Mouse (Mus musculus) megakaryocyte, embryonic 14.5 days (primary cell): ENCODE data around the gene Antxr2. TPM values are rescaled to one million over a fixed set of nuclear protein-coding genes. Genes with fewer than 3 reads are reported as not detected.

Experiments used
- H3K27me3 ChIP-seq: replicated peaks from 2 replicates; pipeline ENCODE3; 2012; ENCODE audit warnings: inconsistent platforms
- H3K36me3 ChIP-seq: replicated peaks from 2 replicates; pipeline ENCODE3; 2012; ENCODE audit warnings: low read length, inconsistent platforms, mixed read lengths
- H3K4me1 ChIP-seq: 2 replicates; pipeline ENCODE4 v1.6.1; 2012; ENCODE audit warnings: inconsistent platforms
- H3K4me3 ChIP-seq: replicated peaks from 2 replicates; pipeline ENCODE3; 2012; ENCODE audit warnings: moderate library complexity, mild to moderate bottlenecking, inconsistent platforms
- H3K9me3 ChIP-seq: 2 replicates; pipeline ENCODE4 v1.6.1; 2012; ENCODE audit warnings: inconsistent platforms
- FLI1 ChIP-seq: IDR thresholded peaks from 2 replicates; pipeline ENCODE4 v1.6.1; 2012; ENCODE audit warnings: low read length, inconsistent platforms, mixed read lengths
- GATA1 ChIP-seq: IDR thresholded peaks from 3 replicates; pipeline ENCODE4 v1.6.1; 2012; ENCODE audit warnings: mixed read lengths, low read length, inconsistent platforms, borderline replicate concordance
- polyA plus RNA-seq: library from polyadenylated mRNA; stranded (reverse); fragments of >175 nt; gene quantifications from 2 replicates; pipeline ENCODE4 v1.2.3, GENCODE M21; 2012; ENCODE audit warnings: low replicate concordance; ENCODE audit not compliant: insufficient read depth

Gene Antxr2
- polyA plus RNA-seq, 1 experiment = 0.83 TPM

- peaks cover 29% of the 10 kb centered on the region for H3K27me3 ChIP-seq
- H3K4me1 ChIP-seq = peaks cover 24% of the 10 kb centered on the region
- TF ChIP-seq GATA1 = no peak
- TF ChIP-seq FLI1 = no peak
- H3K4me3 ChIP-seq = no peak overlapping the region
- H3K9me3 ChIP-seq = no peaks in the 10 kb centered on the region
- H3K36me3 ChIP-seq = no peaks in the 10 kb centered on the region
Observed at GRCm38 (mm10) chr5:98027688-98028389, 3.0 kb downstream of the Antxr2 start.

- Histone ChIP-seq H3K36me3 (no peaks in the 10 kb centered on the region), H3K27me3 (peaks cover 10% of the 10 kb centered on the region), H3K4me1 (peaks cover 19% of the 10 kb centered on the region), H3K9me3 (no peaks in the 10 kb centered on the region), H3K4me3 (no peak overlapping the region)
- TF ChIP-seq GATA1 (no peak), FLI1 (no peak)
Observed at GRCm38 (mm10) chr5:98025921-98026320, 4.9 kb downstream of the Antxr2 start.

- Histone ChIP-seq H3K27me3 (no peaks in the 10 kb centered on the region), H3K9me3 (no peaks in the 10 kb centered on the region), H3K4me1 (peaks cover 13% of the 10 kb centered on the region), H3K36me3 (no peaks in the 10 kb centered on the region), H3K4me3 (no peak overlapping the region)
- TF ChIP-seq GATA1 = no peak
- no peak for TF ChIP-seq FLI1
Observed at GRCm38 (mm10) chr5:98024545-98024944, 6.3 kb downstream of the Antxr2 start.

- no peaks in the 10 kb centered on the region for H3K36me3 ChIP-seq
- TF ChIP-seq GATA1 (no peak), FLI1 (no peak)
- no peaks in the 10 kb centered on the region for H3K27me3 ChIP-seq
- H3K4me3 ChIP-seq = no peak overlapping the region
- H3K4me1 ChIP-seq = peaks cover 16% of the 10 kb centered on the region
- no peaks in the 10 kb centered on the region for H3K9me3 ChIP-seq
Observed at GRCm38 (mm10) chr5:98021518-98021917, 9.3 kb downstream of the Antxr2 start.

GRCm38 (mm10) chr5:98020658-98021057 lies 10.2 kb downstream of the Antxr2 start:
- H3K9me3 ChIP-seq = no peaks in the 10 kb centered on the region
- no peak overlapping the region for H3K4me3 ChIP-seq
- no peaks in the 10 kb centered on the region for H3K36me3 ChIP-seq
- peaks cover 21% of the 10 kb centered on the region for H3K4me1 ChIP-seq
- TF ChIP-seq GATA1 = no peak
- TF ChIP-seq FLI1 = no peak
- H3K27me3 ChIP-seq = no peaks in the 10 kb centered on the region

- Histone ChIP-seq H3K36me3 (no peaks in the 10 kb centered on the region), H3K27me3 (no peaks in the 10 kb centered on the region), H3K4me3 (no peak overlapping the region), H3K4me1 (peaks cover 21% of the 10 kb centered on the region), H3K9me3 (no peaks in the 10 kb centered on the region)
- TF ChIP-seq FLI1 (no peak), GATA1 (no peak)
Observed at GRCm38 (mm10) chr5:98019396-98019795, 11.4 kb downstream of the Antxr2 start.

- H3K9me3 ChIP-seq = no peaks in the 10 kb centered on the region
- peaks cover 21% of the 10 kb centered on the region for H3K4me1 ChIP-seq
- H3K27me3 ChIP-seq = no peaks in the 10 kb centered on the region
- TF ChIP-seq FLI1 = no peak
- TF ChIP-seq GATA1 = no peak
- H3K36me3 ChIP-seq = no peaks in the 10 kb centered on the region
- no peak overlapping the region for H3K4me3 ChIP-seq
Observed at GRCm38 (mm10) chr5:98018162-98018561, 12.7 kb downstream of the Antxr2 start.

GRCm38 (mm10) chr5:98016247-98017203 lies 14.3 kb downstream of the Antxr2 start:
- Histone ChIP-seq H3K27me3 (no peaks in the 10 kb centered on the region), H3K9me3 (no peaks in the 10 kb centered on the region), H3K36me3 (no peaks in the 10 kb centered on the region), H3K4me3 (peak overlapping the region; percentile 73), H3K4me1 (peaks cover 21% of the 10 kb centered on the region)
- TF ChIP-seq FLI1 (no peak), GATA1 (no peak)

GRCm38 (mm10) chr5:98005751-98006150 lies 25.1 kb downstream of the Antxr2 start:
- H3K4me1 ChIP-seq = no peaks in the 10 kb centered on the region
- H3K4me3 ChIP-seq = no peak overlapping the region
- TF ChIP-seq GATA1 (no peak), FLI1 (no peak)
- H3K27me3 ChIP-seq = no peaks in the 10 kb centered on the region
- no peaks in the 10 kb centered on the region for H3K36me3 ChIP-seq
- H3K9me3 ChIP-seq = no peaks in the 10 kb centered on the region

GRCm38 (mm10) chr5:97999261-97999824 lies 31.5 kb downstream of the Antxr2 start:
- Histone ChIP-seq H3K4me3 (no peak overlapping the region), H3K27me3 (no peaks in the 10 kb centered on the region), H3K36me3 (no peaks in the 10 kb centered on the region), H3K9me3 (no peaks in the 10 kb centered on the region), H3K4me1 (no peaks in the 10 kb centered on the region)
- TF ChIP-seq GATA1 (no peak), FLI1 (no peak)
